Mouse (Mus musculus): ENCODE data around the gene Maoa. TPM values are rescaled to one million over a fixed set of nuclear protein-coding genes. Genes with fewer than 3 reads are reported as not detected.

Maoa gene
- 11.7 and 13.2 TPM in 2 replicates for polyA plus RNA-seq (2015; fragmentation: Nextera tagmentation; extraction: Ambion mirVana)

- ATAC-seq: peak; percentile 86
- H3K9me3 ChIP-seq (replicated peaks): no peaks in the 10 kb centered on the region
- peak within 1 kb of the TSS; percentile 67 for H3K4me2 ChIP-seq
- H3K4me1 ChIP-seq: no peaks in the 10 kb centered on the region
- peak within 1 kb of the TSS; percentile 72 for H3K27ac ChIP-seq
- H3K9ac ChIP-seq: peak within 1 kb of the TSS; percentile 68
- H3K27me3 ChIP-seq: no peaks in the 10 kb centered on the region
- no peaks in the 10 kb centered on the region for H3K36me3 ChIP-seq (ENCODE audit: poor library complexity, severe bottlenecking)
- peak within 1 kb of the TSS; percentile 49 for H3K4me3 ChIP-seq
- 11% methylated on average over 33 of the region's 33 CpGs for WGBS
These were observed at the start of gene Maoa for GRCm38 (mm10) chrX:16619034-16619929. Gene Maoa (plus strand): TSS chrX:16619698.

- H3K36me3 ChIP-seq (ENCODE audit: poor library complexity, severe bottlenecking): no peaks in the 10 kb centered on the region
- peak overlapping the region; percentile 72 for H3K27ac ChIP-seq
- 17% methylated on average over 53 of the region's 60 CpGs for WGBS
- H3K4me3 ChIP-seq: peak overlapping the region; percentile 49
- no peaks in the 10 kb centered on the region for H3K9me3 ChIP-seq (replicated peaks)
- peak overlapping the region; percentile 67 for H3K4me2 ChIP-seq
- no peaks in the 10 kb centered on the region for H3K27me3 ChIP-seq
- no peaks in the 10 kb centered on the region for H3K4me1 ChIP-seq
- peak; percentile 96 for ATAC-seq
- peak overlapping the region; percentile 68 for H3K9ac ChIP-seq
These were observed 1.1 kb upstream of the Maoa start for GRCm38 (mm10) chrX:16618225-16619033.

GRCm38 (mm10) chrX:16656511-16656910 lies 37.0 kb downstream of the Maoa start:
- H3K4me1 ChIP-seq: no peaks in the 10 kb centered on the region
- WGBS: 90% methylated on average over 2 of the region's 2 CpGs
- H3K36me3 ChIP-seq (ENCODE audit: poor library complexity, severe bottlenecking): no peaks in the 10 kb centered on the region
- H3K4me2 ChIP-seq: no peak overlapping the region
- ATAC-seq: no peak
- no peak overlapping the region for H3K27ac ChIP-seq
- no peaks in the 10 kb centered on the region for H3K9me3 ChIP-seq (replicated peaks)
- no peak overlapping the region for H3K9ac ChIP-seq
- H3K27me3 ChIP-seq: no peaks in the 10 kb centered on the region
- no peak overlapping the region for H3K4me3 ChIP-seq

- H3K9ac ChIP-seq: no peak overlapping the region
- 96% methylated on average over 1 of the region's 1 CpGs for WGBS
- no peak overlapping the region for H3K4me2 ChIP-seq
- no peaks in the 10 kb centered on the region for H3K9me3 ChIP-seq (replicated peaks)
- no peaks in the 10 kb centered on the region for H3K36me3 ChIP-seq (ENCODE audit: poor library complexity, severe bottlenecking)
- H3K27ac ChIP-seq: no peak overlapping the region
- no peaks in the 10 kb centered on the region for H3K27me3 ChIP-seq
- no peak overlapping the region for H3K4me3 ChIP-seq
- ATAC-seq: no peak
- no peaks in the 10 kb centered on the region for H3K4me1 ChIP-seq
These were observed 86.6 kb downstream of the Maoa start for GRCm38 (mm10) chrX:16706094-16706493.

GRCm38 (mm10) chrX:16714033-16714432 lies 94.5 kb downstream of the Maoa start:
- Histone ChIP-seq H3K27ac (no peak overlapping the region), H3K9me3 (replicated peaks) (no peaks in the 10 kb centered on the region), H3K9ac (no peak overlapping the region), H3K36me3 (ENCODE audit: poor library complexity, severe bottlenecking) (no peaks in the 10 kb centered on the region), H3K4me2 (no peak overlapping the region), H3K4me3 (no peak overlapping the region), H3K4me1 (no peaks in the 10 kb centered on the region), H3K27me3 (no peaks in the 10 kb centered on the region)
- ATAC-seq: no peak
- 85% methylated on average over 1 of the region's 1 CpGs for WGBS

Other genes starting within 250 kb of the Maoa start
- gene Cypt1, start 96.8 kb upstream of the Maoa start, polyA plus RNA-seq (2015; fragmentation: Nextera tagmentation; extraction: Ambion mirVana): not detected in 2 replicates
- gene Maob, start 197.7 kb downstream of the Maoa start, polyA plus RNA-seq (2015; fragmentation: Nextera tagmentation; extraction: Ambion mirVana): 1.6 and 1.7 TPM in 2 replicates